Mouse (Mus musculus) inflammation-experienced regulatory T-cells, adult 6 months (primary cell): Measurements from ENCODE around the gene Mcm8. TPM values are rescaled to one million over a fixed set of nuclear protein-coding genes. Genes with fewer than 3 reads are reported as not detected.

Source experiments
- ATAC-seq: one replicate; pipeline ENCODE4 v1.8.0; 2017
- polyA plus RNA-seq, 3 experiments: library from polyadenylated mRNA; unstranded; fragments of 100-300 nt; shearing (Covaris generic); gene quantifications; one replicate each; pipeline ENCODE4 v1.2.1; 2017

Mcm8 gene
- polyA plus RNA-seq = 1 to 10 TPM; 1.9 to 4.2 (median 2.1) TPM

- peak; percentile 100 for ATAC-seq
These were observed at the start of gene Mcm8, which contains the start of gene Trmt6 for GRCm38 (mm10) chr2:132815608-132816314. Mcm8 (plus strand) TSS chr2:132816141. Trmt6 (minus strand) TSS chr2:132816055.

DNA sequence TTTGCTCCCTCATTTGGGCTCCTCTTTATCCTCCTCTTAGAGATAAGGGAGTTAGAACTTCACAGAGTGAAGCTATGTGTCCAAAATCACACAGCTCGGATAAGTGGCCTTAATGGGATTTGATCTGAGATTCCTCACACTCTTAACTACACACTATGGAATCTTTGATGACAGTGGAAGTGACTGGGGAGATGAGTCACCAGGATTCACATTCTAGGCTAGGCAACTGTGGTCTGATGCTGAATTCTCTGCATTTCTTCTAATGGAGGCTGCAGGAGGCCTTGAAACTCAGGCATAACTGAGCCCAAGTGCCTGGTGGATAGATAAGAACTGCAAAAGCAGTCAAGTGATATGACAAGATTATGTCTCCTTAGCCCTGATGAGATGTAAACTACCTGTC is 45.1 kb upstream of the Mcm8 start:
- no peak for ATAC-seq

DNA sequence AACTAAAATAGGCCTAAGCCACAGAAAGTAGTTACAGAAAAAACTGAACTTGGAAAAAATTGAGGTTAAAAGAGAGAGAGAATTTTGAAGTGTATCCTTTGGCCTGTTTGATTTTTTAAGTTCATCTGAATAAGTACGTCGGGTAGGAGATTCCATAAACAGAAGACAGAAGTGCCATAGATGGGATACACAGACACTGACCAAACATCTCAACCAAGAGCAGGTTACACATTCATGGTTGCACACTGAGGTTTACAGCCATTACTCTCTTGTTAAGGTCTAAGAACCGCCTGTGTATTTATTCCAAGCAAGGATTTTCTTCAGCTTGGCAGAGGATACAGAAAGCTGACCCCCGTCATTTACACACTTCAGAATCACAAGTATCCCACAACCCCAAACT is 35.0 kb upstream of the Mcm8 start, which contains the start of gene Chgb:
Gene Chgb, plus strand, starts transcription at position 301 of the 400 bp plus-strand sequence.
- no peak for ATAC-seq

GRCm38 (mm10) chr2:132781439-132782068 is 34.4 kb upstream of the Mcm8 start:
- no peak for ATAC-seq

GRCm38 (mm10) chr2:132784039-132784438 is 31.9 kb upstream of the Mcm8 start:
- no peak for ATAC-seq

DNA sequence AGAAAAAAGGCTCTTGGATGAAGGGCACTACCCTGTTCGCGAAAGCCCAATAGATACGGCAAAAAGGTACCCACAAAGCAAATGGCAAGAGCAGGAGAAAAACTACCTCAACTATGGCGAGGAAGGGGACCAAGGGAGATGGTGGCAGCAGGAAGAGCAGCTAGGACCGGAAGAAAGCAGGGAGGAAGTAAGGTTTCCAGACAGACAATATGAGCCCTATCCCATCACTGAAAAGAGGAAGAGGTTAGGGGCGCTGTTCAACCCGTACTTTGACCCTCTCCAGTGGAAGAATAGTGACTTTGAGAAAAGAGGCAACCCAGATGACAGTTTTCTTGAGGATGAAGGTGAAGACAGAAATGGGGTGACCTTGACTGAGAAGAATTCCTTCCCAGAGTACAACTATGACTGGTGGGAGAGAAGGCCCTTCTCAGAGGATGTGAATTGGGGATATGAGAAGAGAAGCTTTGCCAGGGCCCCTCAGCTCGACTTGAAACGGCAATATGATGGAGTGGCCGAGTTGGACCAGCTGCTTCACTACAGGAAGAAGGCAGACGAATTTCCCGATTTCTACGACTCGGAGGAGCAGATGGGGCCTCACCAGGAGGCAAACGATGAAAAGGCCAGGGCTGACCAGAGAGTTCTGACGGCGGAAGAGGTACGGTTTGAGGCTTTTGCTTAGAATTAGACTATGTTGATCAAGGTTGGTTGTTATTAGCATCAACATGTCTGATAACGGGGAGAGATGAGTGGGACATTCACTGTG is 22.3 kb upstream of the Mcm8 start:
- ATAC-seq = no peak

- ATAC-seq = no peak
These were observed 21.7 kb upstream of the Mcm8 start for GRCm38 (mm10) chr2:132794204-132794586.

GRCm38 (mm10) chr2:132802976-132803375 is 13.0 kb upstream of the Mcm8 start:
- no peak for ATAC-seq

DNA sequence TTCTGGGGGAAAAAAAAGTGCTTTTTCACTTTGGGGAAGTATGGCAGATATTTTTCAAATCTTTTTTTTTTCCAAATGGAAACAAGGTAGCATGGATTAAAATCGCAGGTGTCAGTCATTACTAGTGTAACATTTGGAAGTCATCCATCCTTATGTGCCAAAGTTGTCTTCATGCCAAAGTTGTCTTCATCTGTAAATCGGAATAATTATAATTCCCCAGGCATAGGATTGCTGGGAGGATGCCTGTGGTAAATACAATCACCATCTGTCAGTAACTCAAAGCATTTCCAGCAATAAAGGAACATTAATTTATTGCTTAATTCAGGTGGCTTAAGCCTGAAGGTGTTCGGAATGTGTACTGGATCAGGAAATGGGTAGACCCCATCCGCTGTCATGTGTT is 25.1 kb downstream of the Mcm8 start:
- no peak for ATAC-seq

DNA sequence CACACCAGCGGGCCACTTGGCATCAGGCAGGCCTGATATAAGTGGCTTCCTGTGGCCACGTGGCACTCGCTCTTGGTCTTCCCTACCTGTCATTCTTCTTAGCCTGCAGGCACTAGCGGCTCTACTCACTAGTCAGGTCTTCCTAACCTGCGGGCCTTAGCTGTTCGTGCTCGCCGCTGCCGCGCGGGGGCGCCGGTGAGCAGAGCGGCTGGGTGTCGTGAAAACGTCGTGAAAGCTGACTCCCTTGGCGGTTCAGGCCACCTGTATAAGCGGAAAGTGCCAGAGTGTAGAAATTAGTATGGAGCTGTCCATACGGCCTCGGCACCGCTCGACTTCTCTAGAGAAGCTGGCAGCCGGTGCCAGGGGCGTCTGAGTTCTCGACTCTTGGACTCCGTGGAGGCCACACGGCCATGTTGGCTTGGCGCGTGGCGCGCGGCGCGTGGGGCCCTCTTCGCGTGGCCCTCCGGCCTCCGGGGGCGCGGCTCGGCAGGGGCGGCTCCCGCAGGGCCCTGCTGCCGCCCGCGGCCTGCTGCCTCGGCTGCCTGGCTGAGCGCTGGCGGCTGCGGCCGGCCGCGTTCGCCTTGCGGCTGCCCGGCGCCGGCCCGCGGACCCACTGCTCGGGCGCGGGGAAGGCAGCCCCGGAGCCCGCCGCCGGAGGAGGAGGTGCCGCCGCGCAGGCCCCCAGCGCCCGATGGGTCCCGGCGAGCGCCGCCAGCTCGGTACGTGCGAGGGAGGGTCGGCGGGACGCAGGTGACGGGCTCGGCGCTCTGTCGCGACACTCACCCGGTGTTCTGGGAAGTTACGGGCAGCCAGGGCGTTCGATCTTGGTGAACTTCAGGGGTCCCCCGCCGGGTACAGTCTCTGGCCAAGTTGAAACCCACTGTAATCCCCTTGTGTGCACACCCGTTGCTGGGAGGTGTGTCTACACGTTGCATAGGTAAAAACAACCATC is 30.7 kb downstream of the Mcm8 start, which contains the start of gene Crls1:
Gene Crls1, plus strand, starts transcription at position 260 of the 952 bp plus-strand sequence.
- ATAC-seq = peak; percentile 85

DNA sequence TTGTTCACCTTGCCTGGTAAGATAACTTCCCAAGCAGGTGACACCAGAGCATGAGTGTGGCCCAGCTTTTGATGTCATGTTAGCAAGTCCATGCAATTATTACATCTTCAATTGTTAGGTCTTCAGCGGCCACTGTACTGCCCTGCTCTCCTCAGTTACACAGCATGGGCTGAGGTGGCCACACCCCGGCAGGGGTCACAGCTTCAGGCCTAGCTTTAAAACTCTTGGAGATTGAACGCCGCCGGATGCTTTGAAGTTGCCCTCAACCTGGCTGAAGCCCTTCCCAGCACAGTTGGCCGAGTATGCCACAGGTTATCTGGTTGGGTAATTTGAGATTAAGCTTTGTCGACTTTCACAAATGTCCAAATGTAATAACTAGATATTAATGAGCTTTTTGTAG is 31.6 kb downstream of the Mcm8 start:
- no peak for ATAC-seq

- ATAC-seq = no peak
These were observed 32.4 kb downstream of the Mcm8 start for GRCm38 (mm10) chr2:132848361-132848760.

GRCm38 (mm10) chr2:132849141-132849540 is 33.2 kb downstream of the Mcm8 start:
- ATAC-seq = no peak

DNA sequence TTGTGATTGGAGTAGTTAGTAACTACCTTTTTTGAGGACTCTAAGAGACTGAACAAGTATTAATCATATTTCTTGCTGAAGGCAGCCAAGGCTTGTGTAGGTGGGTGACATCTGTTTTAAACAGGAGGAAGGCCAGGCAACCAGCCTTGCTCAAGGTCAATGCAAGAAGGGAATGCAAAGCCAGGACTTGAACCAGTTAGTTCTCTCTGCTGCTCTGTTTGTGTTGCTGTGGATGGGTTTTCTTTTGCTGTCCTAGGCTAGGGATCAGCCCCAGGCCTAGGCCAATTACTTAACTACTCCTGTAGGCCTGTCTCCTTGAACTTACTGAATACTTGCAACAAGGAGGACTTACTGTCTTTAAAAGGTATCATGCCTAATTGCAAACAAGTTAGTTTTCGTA is 37.1 kb downstream of the Mcm8 start:
- no peak for ATAC-seq

GRCm38 (mm10) chr2:132856333-132856732 is 40.4 kb downstream of the Mcm8 start:
- ATAC-seq = no peak

DNA sequence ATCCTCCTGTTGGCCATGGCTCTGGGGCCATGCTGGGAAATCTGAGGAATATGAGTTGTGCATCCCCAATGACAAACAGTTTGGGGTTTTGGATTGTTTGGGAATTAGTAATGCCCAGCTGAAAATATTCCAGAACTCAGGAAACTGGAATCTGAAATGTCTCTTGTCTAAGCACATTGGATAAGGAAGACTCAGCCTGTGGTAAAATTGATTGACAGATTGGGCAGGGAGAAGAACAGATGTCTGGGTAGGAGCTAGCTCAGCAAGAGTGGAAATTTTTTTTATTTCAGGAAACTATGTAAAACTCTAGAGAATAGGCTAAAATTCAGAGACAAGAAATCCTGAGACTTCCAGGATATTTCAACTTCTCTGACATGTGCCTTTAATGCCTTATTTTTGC is 44.5 kb downstream of the Mcm8 start:
- ATAC-seq = no peak

GRCm38 (mm10) chr2:132861456-132861855 is 45.5 kb downstream of the Mcm8 start:
- ATAC-seq = no peak

DNA sequence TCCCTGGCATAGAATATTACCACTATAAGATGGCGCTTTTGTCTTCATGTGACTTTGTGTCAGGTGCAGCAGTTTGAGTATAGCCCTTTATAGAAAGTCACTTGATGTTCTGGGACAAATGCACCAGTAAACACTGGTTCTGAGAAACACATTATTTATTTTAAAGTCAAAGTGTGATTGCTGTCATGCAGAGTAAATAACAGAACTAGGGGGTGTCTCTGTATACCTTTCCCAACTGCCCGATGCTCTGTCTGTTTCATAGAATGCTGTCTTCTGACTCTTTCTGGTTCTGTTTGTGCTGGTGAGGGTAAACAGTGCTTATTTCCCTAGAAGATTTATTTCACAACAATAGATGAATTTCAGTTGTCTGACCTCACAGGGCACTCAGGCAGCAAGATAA is 47.4 kb downstream of the Mcm8 start:
- no peak for ATAC-seq

DNA sequence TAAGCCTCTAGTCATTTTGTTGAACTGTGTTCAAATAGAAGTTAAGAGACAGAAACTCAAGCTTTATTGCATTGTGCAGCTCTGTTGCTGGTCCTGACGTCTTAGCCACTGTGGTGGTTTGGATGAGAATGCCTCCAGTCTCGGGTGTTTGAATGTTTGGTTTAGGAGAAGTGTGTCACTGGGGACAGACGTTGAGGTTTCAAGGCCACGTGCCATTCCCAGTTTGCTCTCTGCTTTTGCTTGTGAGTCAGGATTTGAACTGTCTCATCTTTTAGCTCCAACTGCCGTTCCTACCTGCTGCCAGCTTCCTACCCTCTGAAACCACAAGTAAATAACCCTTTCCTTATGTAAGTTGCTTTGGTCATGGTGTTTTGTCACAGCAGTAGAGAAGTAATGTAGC is 51.6 kb downstream of the Mcm8 start:
- ATAC-seq = no peak

GRCm38 (mm10) chr2:132869682-132870081 is 53.7 kb downstream of the Mcm8 start:
- no peak for ATAC-seq

GRCm38 (mm10) chr2:132870286-132870685 is 54.3 kb downstream of the Mcm8 start:
- ATAC-seq = no peak

GRCm38 (mm10) chr2:132871663-132872062 is 55.7 kb downstream of the Mcm8 start:
- no peak for ATAC-seq
